Mouse (Mus musculus): ENCODE measurements at regions not wholly inside any gene's neighbourhood (a gene's known extent, or its start where the extent isn't known, plus 50 kb on each side); places are given as distances from the start of the nearest gene placed in this dataset.

DNA sequence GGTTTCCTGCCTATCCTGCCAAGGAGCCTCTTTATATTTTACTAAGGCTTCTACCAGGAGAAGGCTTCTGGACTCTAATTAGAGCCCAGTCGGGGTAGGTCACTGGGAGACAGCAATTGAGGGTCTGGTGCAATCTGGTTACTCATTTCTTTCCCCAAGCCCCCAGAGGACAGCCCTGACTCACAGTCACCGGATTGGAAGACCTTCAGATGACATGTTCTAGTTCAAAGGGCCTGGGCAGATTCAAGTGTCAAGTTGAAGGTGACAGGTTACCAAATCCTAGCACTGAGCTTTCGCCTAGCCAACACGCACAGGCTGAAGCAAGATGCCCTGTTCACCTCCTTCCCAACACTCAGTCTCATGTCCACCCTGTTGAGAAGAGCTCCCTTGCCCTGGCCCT, 139.6 kb downstream of the Ly86 start:
- Histone ChIP-seq H3K9ac (no peak overlapping the region), H3K27ac (ENCODE audit: low read depth, low read length) (no peak overlapping the region), H3K4me3 (ENCODE audit: low read depth, low read length) (no peak overlapping the region), H3K4me2 (ENCODE audit: low read depth) (no peak overlapping the region), H3K9me3 (ENCODE audit: low read length) (no peaks in the 10 kb centered on the region), H3K27me3 (ENCODE audit: insufficient read depth, low read length) (no peaks in the 10 kb centered on the region), H3K4me1 (ENCODE audit: insufficient read depth) (peaks cover 11% of the 10 kb centered on the region; the same call in 1 of the 2 replicates), H3K36me3 (ENCODE audit: insufficient read depth) (no peaks in the 10 kb centered on the region)
- no peak for ATAC-seq
- 86% methylated on average over 4 of the region's 4 CpGs for WGBS
- DNase-seq: no peak
- no peak for TF ChIP-seq CTCF (IDR thresholded peaks at IDR 0.05; ENCODE audit: low read depth)

DNA sequence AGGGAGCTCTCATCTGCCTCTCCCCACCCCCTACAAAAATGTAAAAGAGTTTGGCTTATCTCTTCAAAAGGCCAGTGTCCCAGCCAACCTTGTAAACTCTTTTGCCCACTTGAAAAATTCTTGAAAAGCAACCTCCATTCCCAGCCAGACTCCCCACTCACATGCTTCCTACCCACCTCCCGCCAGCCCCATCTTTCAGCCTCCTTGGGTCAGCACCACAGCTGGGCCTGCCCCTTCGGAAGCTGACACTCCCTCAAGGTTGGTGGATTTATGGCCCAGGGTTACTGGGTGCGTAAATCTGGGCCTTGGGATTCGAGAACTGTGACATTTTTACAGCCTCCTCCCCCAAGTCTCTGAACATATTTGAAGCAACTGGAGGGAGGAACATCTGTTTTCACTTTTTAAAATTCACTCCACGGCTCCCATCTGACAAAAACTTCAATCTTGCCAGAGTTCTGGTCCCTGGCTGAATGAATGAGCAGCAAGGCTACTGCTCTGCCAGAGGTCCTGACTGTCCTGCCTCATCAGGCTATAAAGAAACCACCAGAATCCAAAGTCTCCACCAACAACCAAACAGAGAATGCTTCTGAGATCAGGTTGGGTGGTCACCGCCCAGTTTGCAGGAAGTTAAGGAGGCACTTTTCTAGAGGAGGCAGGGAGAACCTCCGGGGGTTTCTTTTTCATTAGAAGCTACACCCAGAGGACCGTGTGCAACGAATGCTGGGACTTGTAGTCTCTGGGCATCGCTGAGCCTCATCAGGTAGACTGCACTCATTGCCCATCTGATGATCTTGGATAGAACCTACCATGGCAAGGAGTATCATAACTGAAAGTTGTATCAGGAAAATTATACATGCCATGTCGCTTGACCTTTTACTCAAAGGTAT, 147.3 kb downstream of the Ly86 start:
- Histone ChIP-seq H3K4me1 (ENCODE audit: insufficient read depth) (no peaks in the 10 kb centered on the region), H3K36me3 (ENCODE audit: insufficient read depth) (no peaks in the 10 kb centered on the region), H3K4me2 (ENCODE audit: low read depth) (no peak overlapping the region), H3K27ac (ENCODE audit: low read depth, low read length) (no peak overlapping the region), H3K9me3 (ENCODE audit: low read length) (no peaks in the 10 kb centered on the region), H3K4me3 (ENCODE audit: low read depth, low read length) (no peak overlapping the region), H3K9ac (no peak overlapping the region), H3K27me3 (ENCODE audit: insufficient read depth, low read length) (no peaks in the 10 kb centered on the region)
- TF ChIP-seq CTCF (IDR thresholded peaks at IDR 0.05; ENCODE audit: low read depth): no peak
- ATAC-seq: no peak
- WGBS: 84% methylated on average over 11 of the region's 11 CpGs
- DNase-seq: no peak

DNA sequence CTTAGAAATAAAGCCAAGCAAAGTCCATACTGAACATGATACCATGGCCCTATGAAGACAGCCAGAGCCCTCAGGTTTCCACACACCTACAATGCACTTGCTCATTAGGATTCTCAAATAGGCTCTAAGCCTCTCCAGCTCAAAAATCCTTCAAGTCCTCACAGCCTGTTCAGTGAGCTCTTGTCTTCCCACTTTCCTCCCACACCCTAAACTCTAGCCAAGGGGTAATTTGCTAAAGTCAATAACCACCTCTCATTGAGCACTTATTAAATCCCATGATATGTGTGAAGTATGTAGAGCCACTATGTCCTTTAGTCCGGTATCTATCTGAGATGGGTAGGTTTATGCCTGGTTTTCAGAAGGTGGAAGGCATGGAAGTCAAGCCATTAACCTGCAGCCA, 148.3 kb downstream of the Ly86 start:
- no peak for ATAC-seq
- Histone ChIP-seq H3K4me2 (ENCODE audit: low read depth) (no peak overlapping the region), H3K27ac (ENCODE audit: low read depth, low read length) (no peak overlapping the region), H3K9me3 (ENCODE audit: low read length) (no peaks in the 10 kb centered on the region), H3K9ac (no peak overlapping the region), H3K4me3 (ENCODE audit: low read depth, low read length) (no peak overlapping the region), H3K27me3 (ENCODE audit: insufficient read depth, low read length) (no peaks in the 10 kb centered on the region), H3K4me1 (ENCODE audit: insufficient read depth) (no peaks in the 10 kb centered on the region), H3K36me3 (ENCODE audit: insufficient read depth) (no peaks in the 10 kb centered on the region)
- no peak for TF ChIP-seq CTCF (IDR thresholded peaks at IDR 0.05; ENCODE audit: low read depth)
- WGBS: 94% methylated on average over 1 of the region's 1 CpGs
- no peak for DNase-seq

DNA sequence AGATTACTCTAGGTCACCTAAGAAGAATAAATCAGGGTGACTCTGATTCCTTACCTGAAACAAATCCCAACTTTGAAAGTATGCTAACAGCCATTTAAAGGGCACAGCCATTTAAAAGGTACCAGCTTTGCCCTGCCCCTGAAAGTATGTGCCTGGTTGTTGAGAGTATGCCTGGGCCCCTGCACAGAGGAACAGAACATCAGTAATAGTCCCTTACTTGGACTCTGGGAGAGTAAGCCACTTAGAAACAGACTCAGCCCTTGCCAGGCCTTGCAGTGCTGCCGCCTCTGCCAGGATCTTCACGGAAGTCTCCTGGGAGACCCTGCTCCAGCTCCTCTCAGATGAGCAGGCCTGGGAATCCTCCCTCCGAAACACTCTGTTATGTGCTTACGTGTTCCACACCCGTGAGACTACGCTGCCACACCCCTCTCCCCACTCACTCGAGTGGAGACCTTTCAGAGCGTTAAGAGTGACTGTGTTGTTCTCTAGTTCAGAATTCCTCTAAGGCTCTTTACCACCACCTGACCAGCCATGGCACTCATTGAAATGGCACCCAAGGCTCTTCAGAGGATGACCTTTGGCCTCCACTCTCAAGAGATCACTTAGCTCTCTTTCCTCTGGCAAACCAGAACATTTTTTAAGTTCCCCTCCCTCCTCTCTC, 150.4 kb downstream of the Ly86 start:
- no peaks in the 10 kb centered on the region for H3K4me1 ChIP-seq (ENCODE audit: insufficient read depth)
- no peak overlapping the region for H3K4me3 ChIP-seq (ENCODE audit: low read depth, low read length)
- H3K36me3 ChIP-seq (ENCODE audit: insufficient read depth): no peaks in the 10 kb centered on the region
- WGBS: 83% methylated on average over 8 of the region's 8 CpGs
- DNase-seq (no peak), ATAC-seq (no peak)
- no peak for TF ChIP-seq CTCF (IDR thresholded peaks at IDR 0.05; ENCODE audit: low read depth)
- no peak overlapping the region for H3K9ac ChIP-seq
- no peaks in the 10 kb centered on the region for H3K9me3 ChIP-seq (ENCODE audit: low read length)
- H3K27ac ChIP-seq (ENCODE audit: low read depth, low read length): no peak overlapping the region
- no peak overlapping the region for H3K4me2 ChIP-seq (ENCODE audit: low read depth)
- no peaks in the 10 kb centered on the region for H3K27me3 ChIP-seq (ENCODE audit: insufficient read depth, low read length)

DNA sequence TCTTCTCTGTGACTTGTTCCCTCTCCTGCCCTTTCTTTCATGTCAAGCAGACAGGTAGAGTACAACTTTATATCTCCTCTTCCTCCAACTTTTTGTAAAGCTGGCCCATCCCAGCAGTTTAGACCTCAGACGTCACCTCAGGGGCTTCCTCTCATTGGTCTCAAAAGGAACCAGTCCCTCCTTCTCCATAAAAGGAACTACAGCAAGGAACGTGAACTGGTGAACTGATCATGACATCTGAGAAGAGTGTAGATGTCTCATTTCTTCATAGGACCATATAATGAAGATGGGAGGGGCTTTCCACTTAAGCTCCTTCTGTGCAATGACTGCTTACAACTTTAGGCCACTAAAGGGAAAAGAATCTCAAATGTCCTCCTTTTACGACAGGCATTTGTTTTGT, 153.0 kb downstream of the Ly86 start:
- WGBS: 69% methylated on average over 3 of the region's 3 CpGs
- no peak for DNase-seq

DNA sequence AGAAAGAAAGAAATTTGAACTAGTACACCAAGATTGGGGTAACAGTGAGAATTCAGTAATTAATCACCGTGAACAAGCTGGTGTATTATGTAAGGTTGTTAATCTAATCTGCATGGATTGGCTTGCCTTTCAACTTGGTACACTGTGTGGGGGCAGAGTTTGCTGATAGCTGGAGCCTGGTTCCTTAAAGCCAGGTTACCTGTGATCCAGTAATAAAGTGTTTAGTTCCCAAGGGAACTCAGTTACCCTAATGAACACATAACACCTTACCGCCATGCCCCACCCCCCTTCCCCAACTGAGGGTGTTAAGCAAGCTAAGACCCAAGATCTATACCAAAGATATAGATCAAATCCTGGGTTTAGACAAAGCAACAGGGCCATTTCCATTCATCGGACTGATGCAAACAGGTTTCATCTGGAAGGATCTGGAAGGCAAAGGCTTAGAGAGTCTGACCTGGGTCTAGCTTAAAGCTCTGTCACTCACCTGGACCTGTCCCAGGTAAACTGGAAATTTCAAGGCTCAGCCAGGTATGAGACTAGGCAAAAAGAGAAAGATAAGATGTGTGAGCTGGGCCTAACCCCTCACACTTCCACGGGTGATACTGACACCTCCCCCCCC, 155.8 kb downstream of the Ly86 start:
- ATAC-seq (no peak), DNase-seq (no peak)
- no peaks in the 10 kb centered on the region for H3K36me3 ChIP-seq (ENCODE audit: insufficient read depth)
- H3K9me3 ChIP-seq (ENCODE audit: low read length): no peaks in the 10 kb centered on the region
- no peaks in the 10 kb centered on the region for H3K4me1 ChIP-seq (ENCODE audit: insufficient read depth)
- H3K4me2 ChIP-seq (ENCODE audit: low read depth): no peak overlapping the region
- H3K4me3 ChIP-seq (ENCODE audit: low read depth, low read length): no peak overlapping the region
- no peak overlapping the region for H3K27ac ChIP-seq (ENCODE audit: low read depth, low read length)
- no peak for TF ChIP-seq CTCF (IDR thresholded peaks at IDR 0.05; ENCODE audit: low read depth)
- H3K9ac ChIP-seq: no peak overlapping the region
- WGBS: 70% methylated on average over 4 of the region's 4 CpGs
- no peaks in the 10 kb centered on the region for H3K27me3 ChIP-seq (ENCODE audit: insufficient read depth, low read length)

More for the DNA sequence above, 153.0 kb downstream of the Ly86 start:
- Histone ChIP-seq H3K4me2 (ENCODE audit: low read depth) (no peak overlapping the region), H3K36me3 (ENCODE audit: insufficient read depth) (no peaks in the 10 kb centered on the region), H3K27ac (ENCODE audit: low read depth, low read length) (no peak overlapping the region), H3K4me1 (ENCODE audit: insufficient read depth) (no peaks in the 10 kb centered on the region), H3K9ac (no peak overlapping the region), H3K4me3 (ENCODE audit: low read depth, low read length) (no peak overlapping the region), H3K27me3 (ENCODE audit: insufficient read depth, low read length) (no peaks in the 10 kb centered on the region), H3K9me3 (ENCODE audit: low read length) (no peaks in the 10 kb centered on the region)
- no peak for TF ChIP-seq CTCF (IDR thresholded peaks at IDR 0.05; ENCODE audit: low read depth)
- no peak for ATAC-seq

DNA sequence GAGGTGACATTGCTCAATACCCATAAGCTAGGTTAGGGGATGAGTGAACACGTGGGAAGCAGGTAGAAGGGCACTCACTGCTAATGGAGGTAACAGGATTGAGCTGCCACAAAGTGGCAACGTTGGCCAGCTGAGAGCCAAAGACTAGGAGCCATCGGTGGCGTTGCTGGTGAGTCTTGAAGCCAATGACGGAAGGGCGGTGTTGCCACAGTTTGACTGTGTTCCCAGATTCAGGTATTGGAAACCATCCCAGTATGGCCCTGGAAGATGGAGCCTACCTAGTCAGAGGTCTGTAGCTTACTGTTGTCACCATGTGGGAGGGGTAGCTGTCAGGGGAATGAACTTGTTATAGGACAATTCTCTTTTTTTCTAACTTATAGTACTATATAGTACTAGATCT, 158.4 kb downstream of the Ly86 start:
- WGBS: 90% methylated on average over 6 of the region's 6 CpGs
- DNase-seq: no peak
- no peak for TF ChIP-seq CTCF (IDR thresholded peaks at IDR 0.05; ENCODE audit: low read depth)
- ATAC-seq: no peak
- Histone ChIP-seq H3K4me2 (ENCODE audit: low read depth) (no peak overlapping the region), H3K27me3 (ENCODE audit: insufficient read depth, low read length) (no peaks in the 10 kb centered on the region), H3K9ac (no peak overlapping the region), H3K36me3 (ENCODE audit: insufficient read depth) (no peaks in the 10 kb centered on the region), H3K27ac (ENCODE audit: low read depth, low read length) (no peak overlapping the region), H3K9me3 (ENCODE audit: low read length) (no peaks in the 10 kb centered on the region), H3K4me3 (ENCODE audit: low read depth, low read length) (no peak overlapping the region), H3K4me1 (ENCODE audit: insufficient read depth) (no peaks in the 10 kb centered on the region)

Data from forebrain, postnatal 0 days (tissue).